Mouse (Mus musculus) embryonic fibroblast, embryonic 13.5 days (primary cell): Measurements from ENCODE around the gene Herpud2. TPM values are rescaled to one million over a fixed set of nuclear protein-coding genes. Genes with fewer than 3 reads are reported as not detected.
"Not testable (repeated sequence)": the region's sequence is repeated elsewhere in the genome, so short reads cannot be mapped to it uniquely, and the experiment has no call there.

Experiments used
- H3K27ac ChIP-seq: 2 replicates; pipeline ENCODE4 v1.5.1; 2012; ENCODE audit warnings: low read length, control low read depth, inconsistent platforms; ENCODE audit not compliant: insufficient read depth
- H3K4me1 ChIP-seq: 2 replicates; pipeline ENCODE4 v1.6.1; 2011; ENCODE audit warnings: low read length; ENCODE audit not compliant: control insufficient read depth, insufficient read depth
- H3K4me3 ChIP-seq: 2 replicates; pipeline ENCODE4 v1.5.1; 2011; ENCODE audit warnings: mild to moderate bottlenecking, control low read depth, low read length; ENCODE audit not compliant: insufficient read depth
- CTCF ChIP-seq: IDR thresholded peaks from 2 replicates; pipeline ENCODE4 v1.5.1; 2011; ENCODE audit warnings: mild to moderate bottlenecking, control low read depth, low read length, moderate library complexity, borderline replicate concordance; ENCODE audit not compliant: insufficient read depth
- POLR2A ChIP-seq: IDR thresholded peaks from 2 replicates; pipeline ENCODE4 v1.6.1; 2011; ENCODE audit warnings: low read depth, mild to moderate bottlenecking, control low read depth, low read length, moderate library complexity
- polyA plus RNA-seq: library from polyadenylated mRNA; stranded (reverse); fragments of >200 nt; gene quantifications from 2 replicates; pipeline ENCODE4 v1.2.4, GENCODE M21; 2011; ENCODE audit warnings: low read depth; ENCODE audit not compliant: missing spikeins, insufficient read length

Herpud2 gene
- polyA plus RNA-seq, 1 experiment = 62.1 TPM

- TF ChIP-seq CTCF = no peak
- TF ChIP-seq POLR2A = no peak
- Histone ChIP-seq H3K4me3 (no peak overlapping the region), H3K27ac (no peak overlapping the region), H3K4me1 (no peaks in the 10 kb centered on the region)
Measured at GRCm38 (mm10) chr9:25124048-25124447, 27.6 kb downstream of the Herpud2 start.

GRCm38 (mm10) chr9:25123590-25123989, 28.0 kb downstream of the Herpud2 start:
- not testable (repeated sequence) for H3K4me3 ChIP-seq, H3K27ac ChIP-seq, H3K4me1 ChIP-seq

DNA sequence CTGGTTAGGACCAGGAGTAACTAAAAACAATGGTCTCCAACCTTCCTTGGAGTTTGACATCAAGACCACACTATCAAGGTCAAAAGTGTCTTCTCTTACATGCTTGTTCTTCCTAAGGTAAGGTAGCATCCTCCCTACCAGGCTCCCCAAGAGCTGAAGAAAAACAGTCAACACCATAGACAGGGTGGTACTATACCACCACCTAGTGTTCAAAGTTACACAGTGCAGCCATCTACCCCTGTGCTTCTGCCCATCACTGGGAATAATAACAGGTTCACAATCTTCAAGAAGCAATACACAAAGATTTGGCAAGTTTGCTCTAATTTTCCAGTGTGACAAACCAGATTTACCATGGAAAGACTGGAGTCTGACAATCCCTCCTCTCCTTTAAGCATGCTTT, 47.0 kb downstream of the Herpud2 start:
- Histone ChIP-seq H3K4me3 (no peak overlapping the region), H3K4me1 (no peaks in the 10 kb centered on the region; the same call in 1 of the 2 replicates), H3K27ac (no peak overlapping the region)
- 0 out of 2 replicates have a peak, but pooled peaks have one; percentile 8 for TF ChIP-seq CTCF
- TF ChIP-seq POLR2A = no peak

DNA sequence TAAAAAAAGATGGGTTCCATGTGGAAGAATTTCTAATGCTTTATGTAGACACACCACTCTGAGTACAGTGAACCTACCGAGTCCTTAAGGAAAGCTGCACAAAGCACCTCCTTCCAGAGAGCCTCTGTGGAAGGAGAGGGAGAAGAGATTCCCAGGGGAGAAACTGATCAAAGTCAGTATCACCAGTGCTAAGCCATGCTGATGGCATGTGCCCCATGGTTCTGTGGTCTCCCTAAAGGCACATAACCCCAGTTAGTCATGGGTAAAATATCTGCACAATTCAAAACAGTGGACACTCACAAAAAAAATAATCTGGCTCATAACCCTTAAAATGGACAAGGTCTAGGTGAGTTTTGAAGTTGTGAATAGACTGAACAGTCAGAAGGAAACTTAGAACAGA, 48.7 kb downstream of the Herpud2 start:
- TF ChIP-seq CTCF = no peak
- no peak for TF ChIP-seq POLR2A
- H3K4me3 ChIP-seq = no peak overlapping the region
- no peaks in the 10 kb centered on the region; the same call in 1 of the 2 replicates for H3K4me1 ChIP-seq

GRCm38 (mm10) chr9:25090853-25091252, 60.8 kb downstream of the Herpud2 start:
- Histone ChIP-seq H3K4me1 (peaks cover 2% of the 10 kb centered on the region; the same call in 1 of the 2 replicates), H3K4me3 (no peak overlapping the region), H3K27ac (no peak overlapping the region)
- TF ChIP-seq CTCF (no peak), POLR2A (no peak)

More for the DNA sequence above, 48.7 kb downstream of the Herpud2 start:
- no peak overlapping the region for H3K27ac ChIP-seq

- peaks cover 2% of the 10 kb centered on the region; the same call in 1 of the 2 replicates for H3K4me1 ChIP-seq
- H3K4me3 ChIP-seq = no peak within 1 kb of the TSS
- TF ChIP-seq POLR2A (no peak), CTCF (no peak)
- no peak within 1 kb of the TSS for H3K27ac ChIP-seq
Measured at GRCm38 (mm10) chr9:25089122-25089521, 62.5 kb downstream of the Herpud2 start, which contains the start of gene Gm10181. Gene Gm10181 (plus strand): TSS chr9:25089422.

DNA sequence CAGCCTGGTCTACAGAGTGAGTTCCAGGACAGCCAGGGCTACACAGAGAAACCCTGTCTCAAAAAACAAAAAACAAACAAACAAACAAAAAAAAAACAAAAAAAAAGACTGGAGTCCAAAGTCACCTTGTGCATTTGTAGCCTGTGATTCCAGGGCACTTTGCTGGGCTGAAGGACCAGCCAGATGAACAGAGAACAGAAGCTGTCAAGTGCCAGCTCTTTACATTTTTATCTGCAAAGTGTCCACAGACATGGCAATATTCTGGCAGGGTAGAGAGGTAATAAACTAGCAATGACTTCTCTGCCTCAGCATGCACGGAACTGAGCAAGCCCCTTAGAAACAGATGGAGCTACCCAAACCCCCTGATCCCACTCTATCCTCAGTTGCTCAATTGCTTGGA, 75.1 kb downstream of the Herpud2 start:
- Histone ChIP-seq H3K27ac (no peak overlapping the region), H3K4me3 (no peak overlapping the region), H3K4me1 (peaks cover 9% of the 10 kb centered on the region)
- no peak for TF ChIP-seq CTCF
- no peak for TF ChIP-seq POLR2A

DNA sequence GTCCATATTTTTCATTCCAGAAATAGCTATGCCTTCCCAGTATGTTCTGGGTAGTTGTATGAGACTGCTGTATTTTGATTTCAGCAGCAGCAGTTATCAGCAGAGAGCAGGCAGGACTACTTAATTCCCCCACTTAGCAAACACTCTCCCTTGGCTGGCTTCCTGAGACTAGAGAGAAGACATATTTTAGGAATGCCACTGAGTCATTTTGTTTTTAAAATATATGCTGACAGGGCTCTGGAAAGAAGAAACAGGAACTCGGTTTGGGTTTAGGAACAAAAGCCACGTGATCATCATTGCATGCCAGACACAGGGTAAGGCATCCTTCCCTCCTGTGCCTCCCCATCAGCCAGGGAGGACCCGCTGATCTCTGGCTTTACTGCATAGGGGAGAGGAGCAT, 75.6 kb downstream of the Herpud2 start:
- 0 out of 2 replicates have a peak overlapping the region, but pooled peaks have one; percentile 42 for H3K27ac ChIP-seq
- peaks cover 9% of the 10 kb centered on the region for H3K4me1 ChIP-seq
- H3K4me3 ChIP-seq = no peak overlapping the region
- no peak for TF ChIP-seq POLR2A
- TF ChIP-seq CTCF = no peak

DNA sequence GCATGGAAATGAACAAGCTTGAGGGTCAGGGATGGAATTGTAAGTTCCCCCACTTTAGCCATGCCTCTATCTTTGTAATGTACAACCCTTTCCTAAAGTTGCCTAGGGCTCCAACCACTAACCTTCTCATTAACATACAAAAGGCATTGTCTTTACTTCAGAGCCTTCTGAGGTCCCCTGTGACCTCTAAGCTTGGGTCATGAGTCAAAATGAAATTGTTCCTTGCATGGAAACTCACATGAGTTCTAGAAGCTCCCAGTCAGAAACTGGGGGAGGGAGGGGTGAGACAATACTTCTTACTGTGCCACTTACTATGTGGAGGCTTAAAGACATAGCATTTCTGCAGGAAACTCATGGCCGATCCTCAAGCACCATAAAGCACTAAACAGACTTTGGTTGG, 79.0 kb downstream of the Herpud2 start:
- TF ChIP-seq POLR2A (no peak), CTCF (no peak)

DNA sequence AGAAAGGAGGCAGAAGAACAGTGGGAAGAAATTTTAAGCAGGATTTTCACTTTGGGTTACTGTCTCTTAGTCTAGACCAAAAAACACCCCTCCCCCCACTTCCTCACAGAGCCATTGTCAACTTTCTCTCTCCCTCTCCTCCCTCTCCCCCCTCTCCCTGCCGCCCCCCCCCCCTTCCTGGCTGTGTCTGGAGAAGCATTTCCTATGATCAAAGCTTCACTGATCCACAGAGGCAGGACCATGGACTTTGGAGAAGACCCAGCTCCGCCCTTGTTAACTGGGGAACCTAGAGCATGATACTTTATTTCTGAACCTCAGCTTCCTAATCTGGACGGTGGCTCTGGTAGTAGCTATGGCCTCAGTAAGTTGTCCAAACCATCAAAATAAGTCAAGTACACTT, 92.9 kb downstream of the Herpud2 start:
- Histone ChIP-seq H3K4me1 (no peaks in the 10 kb centered on the region), H3K4me3 (no peak overlapping the region), H3K27ac (no peak overlapping the region)
- TF ChIP-seq CTCF (no peak), POLR2A (no peak)

More for the DNA sequence above, 79.0 kb downstream of the Herpud2 start:
- no peak overlapping the region for H3K27ac ChIP-seq
- H3K4me1 ChIP-seq = peaks cover 9% of the 10 kb centered on the region
- H3K4me3 ChIP-seq = no peak overlapping the region

Other genes starting within 250 kb of the Herpud2 start
- not detected in 2 replicates for gene Gm10181, start 62.4 kb downstream of the Herpud2 start, polyA plus RNA-seq
- gene Sept7, start 100.6 kb upstream of the Herpud2 start, polyA plus RNA-seq = 417 and 495 TPM in 2 replicates